Mouse (Mus musculus) gastrocnemius, postnatal 10 days (tissue): ENCODE measurements around the gene Olfr126. TPM values are rescaled to one million over a fixed set of nuclear protein-coding genes. Genes with fewer than 3 reads are reported as not detected.

Experiments
- DNase-seq: peaks from one replicate; pipeline ENCODE4 v3.0.0; 2021; ENCODE audit warnings: mixed read lengths
- long read RNA-seq, 2 experiments: library from polyadenylated mRNA; stranded (forward); transcript quantifications; one replicate each; pipeline ENCODE4 v2.0.0; 2021
- total RNA-seq, 2 experiments: library from RNA; stranded (reverse); gene quantifications; 2 replicates each; pipeline ENCODE4 v1.2.3; 2021

Olfr126 gene
- total RNA-seq: not detected
- long read RNA-seq, experiment 1: 0 reads
- long read RNA-seq, experiment 2: 0 reads

- DNase-seq: no peak
Measured at GRCm38 (mm10) chr17:37847183-37847582, at the start of gene Olfr126. Gene Olfr126 (plus strand): TSS chr17:37847483.

DNA sequence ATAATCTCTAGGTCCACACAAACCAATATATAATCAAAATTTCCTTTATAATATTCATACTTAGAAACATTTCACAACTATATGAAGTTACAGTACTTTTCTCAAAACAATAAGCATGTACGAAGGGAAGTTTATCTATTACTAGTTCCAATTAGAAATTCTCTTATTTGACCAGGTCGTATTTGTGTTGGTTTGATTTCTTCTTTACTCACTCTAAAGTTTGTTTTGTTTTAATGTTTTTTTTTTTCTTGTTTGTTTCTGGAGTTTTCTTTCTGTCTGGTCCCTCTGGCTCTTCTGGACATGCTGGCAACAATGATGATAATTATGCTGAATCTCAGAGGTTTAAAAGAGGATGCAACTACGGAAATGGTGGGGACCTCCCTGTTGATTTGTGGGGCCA, 47.7 kb upstream of the Olfr126 start, which contains the start of gene Olfr124:
Gene Olfr124 (plus strand): TSS at position 301 of the 400 bp plus-strand sequence.
- DNase-seq: no peak

DNA sequence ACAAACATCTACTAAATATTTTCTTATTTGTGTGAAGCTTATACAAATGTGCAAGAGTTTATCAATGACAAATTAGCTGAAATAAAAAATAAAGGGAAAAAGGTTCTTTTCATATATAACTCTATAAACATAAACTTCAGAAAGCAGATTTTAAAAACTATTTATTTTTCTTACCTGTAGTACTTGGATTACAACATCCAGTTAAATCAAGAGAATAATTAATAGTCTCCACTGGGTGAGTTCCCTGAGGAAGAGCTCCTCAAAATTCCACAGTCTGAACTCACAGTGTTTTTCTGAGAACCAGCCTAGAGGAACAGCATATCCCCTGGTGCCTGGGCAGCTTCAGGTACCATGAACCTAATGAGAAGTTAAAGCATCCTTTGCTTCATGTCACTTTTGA, 14.6 kb upstream of the Olfr126 start, which contains the start of gene Olfr125:
Gene Olfr125 (plus strand): TSS at position 301 of the 400 bp plus-strand sequence.
- no peak for DNase-seq

DNA sequence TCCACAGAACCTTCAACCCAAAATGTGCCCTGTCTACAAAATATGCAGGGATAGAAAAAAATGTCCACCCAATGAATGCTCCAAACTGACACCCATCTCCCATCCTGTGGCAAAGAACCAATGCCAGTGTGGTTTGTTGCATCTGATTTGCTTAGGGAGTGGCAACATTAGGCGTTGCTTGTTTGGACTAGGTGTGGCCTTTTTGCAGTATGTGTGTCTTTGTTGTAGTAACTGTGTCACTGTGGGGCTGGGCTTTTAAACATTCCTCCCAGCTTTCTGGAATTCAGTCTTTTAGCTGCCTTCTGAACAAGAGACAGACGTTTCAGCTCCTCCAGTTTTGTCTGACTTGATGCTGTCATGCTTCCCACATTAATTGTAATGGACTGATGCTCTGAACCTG, 16.6 kb downstream of the Olfr126 start:
- no peak for DNase-seq

DNA sequence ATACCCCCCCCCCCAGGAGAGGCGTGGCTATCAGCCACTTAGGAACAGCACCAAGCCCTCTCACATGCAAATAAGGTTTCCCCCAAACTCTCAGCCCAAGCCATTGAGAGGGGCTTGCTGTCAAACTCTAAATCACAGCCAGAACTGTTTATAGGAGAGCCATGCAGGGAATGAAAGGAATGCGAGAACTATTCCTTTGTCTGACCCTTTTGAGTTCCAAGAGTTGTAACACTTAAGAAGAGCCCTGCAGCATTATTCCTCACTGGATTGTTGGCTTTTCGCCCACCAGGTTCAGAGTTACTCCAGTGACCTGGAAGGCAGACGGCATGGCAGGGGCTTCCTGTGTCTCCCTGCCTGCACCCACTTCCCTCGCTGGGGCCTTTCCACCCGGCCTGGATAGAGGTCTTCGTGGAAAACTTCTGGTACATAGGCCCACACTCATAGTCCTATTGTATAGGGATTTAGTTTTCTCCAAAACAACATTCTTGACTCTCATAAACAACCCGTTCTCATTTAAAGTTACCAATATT, 22.5 kb downstream of the Olfr126 start:
- DNase-seq: no peak

GRCm38 (mm10) chr17:37873830-37874229, 26.5 kb downstream of the Olfr126 start:
- DNase-seq: no peak

GRCm38 (mm10) chr17:37900137-37900536, 52.9 kb downstream of the Olfr126 start, which contains the start of gene Olfr127:
Gene Olfr127 (plus strand): TSS chr17:37900437.
- DNase-seq: no peak

Other genes starting within 250 kb of the Olfr126 start
- under 1 TPM; 0.11 to 0.26 TPM for gene Olfr115, start 220.4 kb upstream of the Olfr126 start, total RNA-seq
- not detected for gene Olfr116, start 220.3 kb upstream of the Olfr126 start, total RNA-seq
- gene Olfr117, start 183.7 kb upstream of the Olfr126 start, total RNA-seq: not detected
- not detected for gene Olfr118, start 180.5 kb upstream of the Olfr126 start, total RNA-seq
- not detected for gene Olfr119, start 150.9 kb upstream of the Olfr126 start, total RNA-seq
- not detected for gene Olfr120, start 125.7 kb upstream of the Olfr126 start, total RNA-seq
- not detected for gene Olfr121, start 98.6 kb upstream of the Olfr126 start, total RNA-seq
- not detected for gene Olfr122, start 78.9 kb upstream of the Olfr126 start, total RNA-seq
- not detected for gene Olfr123, start 54.0 kb upstream of the Olfr126 start, total RNA-seq
- not detected for gene Olfr124, start 47.6 kb upstream of the Olfr126 start, total RNA-seq
- gene Olfr125, start 14.5 kb upstream of the Olfr126 start, total RNA-seq: not detected
- gene Olfr127, start 53.0 kb downstream of the Olfr126 start, total RNA-seq: not detected
- gene Olfr128, start 73.1 kb downstream of the Olfr126 start, total RNA-seq: not detected
- not detected for gene Olfr761, start 105.6 kb downstream of the Olfr126 start, total RNA-seq
- not detected for gene Olfr129, start 212.6 kb downstream of the Olfr126 start, total RNA-seq
- not detected for gene Olfr130, start 216.4 kb downstream of the Olfr126 start, total RNA-seq
- gene Olfr131, start 241.2 kb downstream of the Olfr126 start, total RNA-seq: not detected